Mouse (Mus musculus) Patski (cell line): ENCODE data around the gene Mrpl51. TPM values are rescaled to one million over a fixed set of nuclear protein-coding genes. Genes with fewer than 3 reads are reported as not detected.
A peak's percentile ranks its signal among the peaks of the same experiment; 100 is the strongest.

ENCODE experiments used
- ATAC-seq: fragments of 100-300 bp; one replicate; pipeline ENCODE4 v1.8.0; 2021
- CTCF ChIA-PET: fragments of 350-600 bp; sonication (Branson Sonifier 250); formaldehyde crosslinking; loops from one replicate; lab custom pipeline; 2022; ENCODE audit warnings: inconsistent platforms; lab: Charles Lee
- POLR2A ChIA-PET: fragments of 350-600 bp; sonication (Branson Sonifier 250); formaldehyde crosslinking; loops from one replicate; lab custom pipeline; 2022; ENCODE audit warnings: antibody characterized with exemption, inconsistent platforms; lab: Charles Lee
- DNase-seq: peaks from one replicate; pipeline ENCODE4 v3.0.0-alpha.2; 2011; ENCODE audit warnings: low read depth, low spot score
- H3K27me3 ChIP-seq: fragments of 371-371 bp; one replicate; pipeline ENCODE4 v1.5.1; 2021
- CTCF ChIP-seq: fragments of 100-300 bp; IDR thresholded peaks from one replicate; pipeline ENCODE4 v1.5.1; 2021
- in situ Hi-C: fragments of 300-500 bp; cut with MboI; formaldehyde crosslinking; loops from 3 replicates; pipeline ENCODE4 v1.11.1; 2018; ENCODE audit warnings: low pct_unique_long_range_greater_than_20kb, mixed read lengths
- polyA plus RNA-seq: library from polyadenylated mRNA; unstranded; gene quantifications from one replicate; pipeline ENCODE4 v1.2.3, GENCODE M21; 2021

Mrpl51 gene
- polyA plus RNA-seq, 1 experiment from 2014 or later: 175 TPM

- ChIA-PET POLR2A (interaction anchor here (0.7 to 1.5 kb wide), 5 partner anchors 11 to 106 kb away, joined by 4 to 5 read pairs (median 4); no protein-coding TSS in a partner anchor), CTCF (interaction anchor here (1.1 kb wide), 1 partner anchor 106 kb away, joined by 3 read pairs; no protein-coding TSS in a partner anchor)
- H3K27me3 ChIP-seq: no peaks in the 10 kb centered on the region
- in situ Hi-C loops: no loop called here
- TF ChIP-seq CTCF: no peak
- DNase-seq (peak; percentile 71), ATAC-seq (peak; percentile 68)
Observed at GRCm38 (mm10) chr6:125165328-125165891, 26.2 kb upstream of the Mrpl51 start.

- no peak for TF ChIP-seq CTCF
- in situ Hi-C loops: no loop called here
- peak; percentile 84 for ATAC-seq
- ChIA-PET CTCF (interaction anchor here (1.1 kb wide), 3 partner anchors 9 to 105 kb away, joined by 3 to 4 read pairs (median 3); no protein-coding TSS in a partner anchor), POLR2A (interaction anchor here (0.7 to 1.5 kb wide), 5 partner anchors 8 to 69 kb away, joined by 4 to 6 read pairs (median 4); partner anchors contain the start of genes Mrpl51 and Ncapd2)
- DNase-seq: no peak
- no peaks in the 10 kb centered on the region for H3K27me3 ChIP-seq
Observed at GRCm38 (mm10) chr6:125166051-125166751, 25.4 kb upstream of the Mrpl51 start, which contains the start of gene Gapdh. Gene Gapdh, minus strand, starts transcription at chr6:125166467.

- POLR2A ChIA-PET: interaction anchor here (0.9 to 1.5 kb wide), 4 partner anchors 13 to 70 kb away, joined by 4 to 6 read pairs (median 6); partner anchors contain the start of genes Mrpl51 and Ncapd2
- no peak for ATAC-seq
Observed at GRCm38 (mm10) chr6:125166861-125167650, 24.5 kb upstream of the Mrpl51 start.

GRCm38 (mm10) chr6:125168086-125168485 lies 23.5 kb upstream of the Mrpl51 start:
- no peak for TF ChIP-seq CTCF
- no peak for DNase-seq
- in situ Hi-C loops: no loop called here
- ATAC-seq: no peak
- CTCF ChIA-PET: interaction anchor here (1.2 to 2.7 kb wide), 2 partner anchors 13 to 18 kb away, joined by 4 to 9 read pairs; no protein-coding TSS in a partner anchor
- POLR2A ChIA-PET: interaction anchor here (0.7 to 0.9 kb wide), 2 partner anchors 64 to 1368 kb away, joined by 3 to 6 read pairs; no protein-coding TSS in a partner anchor
- H3K27me3 ChIP-seq: no peaks in the 10 kb centered on the region

More at GRCm38 (mm10) chr6:125166861-125167650, 24.5 kb upstream of the Mrpl51 start:
- in situ Hi-C loops: no loop called here
- no peak for DNase-seq
- CTCF ChIA-PET: interaction anchor here (1.1 kb wide), 2 partner anchors 10 to 52 kb away, joined by 3 to 4 read pairs; no protein-coding TSS in a partner anchor
- TF ChIP-seq CTCF: no peak
- H3K27me3 ChIP-seq: no peaks in the 10 kb centered on the region

- DNase-seq (no peak), ATAC-seq (no peak)
- TF ChIP-seq CTCF: no peak
- POLR2A ChIA-PET: interaction anchor here (0.6 to 1.3 kb wide), 3 partner anchors 11 to 101 kb away, joined by 3 to 5 read pairs (median 5); partner anchors contain the start of genes Mrpl51 and Ncapd2
- in situ Hi-C loops: no loop called here
- no peaks in the 10 kb centered on the region for H3K27me3 ChIP-seq
- CTCF ChIA-PET: interaction anchor here (0.6 to 2.7 kb wide), 5 partner anchors 11 to 101 kb away, joined by 3 to 9 read pairs (median 3); no protein-coding TSS in a partner anchor
Observed at GRCm38 (mm10) chr6:125170194-125170593, 21.4 kb upstream of the Mrpl51 start.

GRCm38 (mm10) chr6:125172474-125172873 lies 19.1 kb upstream of the Mrpl51 start:
- CTCF ChIA-PET: no interaction called here
- no peaks in the 10 kb centered on the region for H3K27me3 ChIP-seq
- ATAC-seq: no peak
- in situ Hi-C loops: no loop called here
- TF ChIP-seq CTCF: no peak
- POLR2A ChIA-PET: no interaction called here
- no peak for DNase-seq

GRCm38 (mm10) chr6:125173256-125173655 lies 18.3 kb upstream of the Mrpl51 start:
- ATAC-seq (no peak), DNase-seq (no peak)
- CTCF ChIA-PET: interaction anchor here (1.0 kb wide), 1 partner anchor 15 kb away, joined by 3 read pairs; no protein-coding TSS in a partner anchor
- no peaks in the 10 kb centered on the region for H3K27me3 ChIP-seq
- POLR2A ChIA-PET: no interaction called here
- no peak for TF ChIP-seq CTCF
- in situ Hi-C loops: no loop called here

GRCm38 (mm10) chr6:125175469-125175868 lies 16.1 kb upstream of the Mrpl51 start:
- ChIA-PET POLR2A (interaction anchor here (1.2 kb wide), 1 partner anchor 11 kb away, joined by 5 read pairs; no protein-coding TSS in a partner anchor), CTCF (no interaction called here)
- no peaks in the 10 kb centered on the region for H3K27me3 ChIP-seq
- in situ Hi-C loops: no loop called here
- ATAC-seq (no peak), DNase-seq (no peak)
- TF ChIP-seq CTCF: no peak

GRCm38 (mm10) chr6:125179601-125180000 lies 12.0 kb upstream of the Mrpl51 start:
- ChIA-PET CTCF (no interaction called here), POLR2A (no interaction called here)
- ATAC-seq (no peak), DNase-seq (no peak)
- in situ Hi-C loops: no loop called here
- H3K27me3 ChIP-seq: no peaks in the 10 kb centered on the region
- TF ChIP-seq CTCF: no peak

- ATAC-seq (no peak), DNase-seq (no peak)
- ChIA-PET POLR2A (no interaction called here), CTCF (no interaction called here)
- no peak for TF ChIP-seq CTCF
- no peaks in the 10 kb centered on the region for H3K27me3 ChIP-seq
- in situ Hi-C loops: no loop called here
Observed at GRCm38 (mm10) chr6:125182133-125182532, 9.5 kb upstream of the Mrpl51 start.
